Mouse (Mus musculus) ES-E14 (cell line): Measurements from ENCODE around the gene Smyd3. TPM values are rescaled to one million over a fixed set of nuclear protein-coding genes. Genes with fewer than 3 reads are reported as not detected.

ENCODE experiments used
- DNase-seq: peaks from one replicate; pipeline ENCODE4 v3.0.0-alpha.2; 2013; ENCODE audit warnings: low read depth, low spot score
- H3K27ac ChIP-seq: 2 replicates; pipeline ENCODE4 v1.5.1; 2012; ENCODE audit warnings: low read depth, mild to moderate bottlenecking, low read length, moderate library complexity, mixed read lengths; ENCODE audit not compliant: poor library complexity, insufficient read depth, severe bottlenecking
- H3K36me3 ChIP-seq: 2 replicates; pipeline ENCODE4 v1.6.1; 2012; ENCODE audit warnings: mild to moderate bottlenecking, low read length, moderate library complexity, mixed read lengths; ENCODE audit not compliant: control insufficient read depth, poor library complexity, insufficient read depth, severe bottlenecking
- H3K4me1 ChIP-seq, 2 experiments: fragments of 150-350 bp in 1 of 2; sonication (generic) in 1 of 2; 2 replicates each; pipeline ENCODE4 v1.6.1; 2012; ENCODE audit warnings: low read length in 2 of 2, mild to moderate bottlenecking in 1 of 2, mixed read lengths in 1 of 2; ENCODE audit not compliant: control insufficient read depth in 2 of 2, insufficient read depth in 2 of 2, poor library complexity in 1 of 2
- H3K4me3 ChIP-seq, 2 experiments: fragments of 150-350 bp in 1 of 2; sonication (generic) in 1 of 2; 2 replicates each; pipeline ENCODE4 v1.5.1; 2012; ENCODE audit warnings: low read length in 2 of 2, low read depth in 1 of 2, mild to moderate bottlenecking in 1 of 2, mixed read lengths in 1 of 2; ENCODE audit not compliant: insufficient read depth in 1 of 2, poor library complexity in 1 of 2, severe bottlenecking in 1 of 2
- H3K9ac ChIP-seq: 2 replicates; pipeline ENCODE4 v1.6.1; 2012; ENCODE audit warnings: low read depth, mild to moderate bottlenecking, low read length, mixed read lengths; ENCODE audit not compliant: poor library complexity, insufficient read depth, severe bottlenecking
- H3K9me3 ChIP-seq: fragments of 150-350 bp; sonication (generic); 2 replicates; pipeline ENCODE4 v1.6.1; 2012; ENCODE audit warnings: low read depth, mild to moderate bottlenecking, low read length; ENCODE audit not compliant: control insufficient read depth, insufficient read depth
- CHD2 ChIP-seq: IDR thresholded peaks from 2 replicates; pipeline ENCODE4 v1.6.1; 2014; ENCODE audit warnings: mild to moderate bottlenecking, low read depth, low read length, inconsistent platforms
- HCFC1 ChIP-seq: IDR thresholded peaks from 2 replicates; pipeline ENCODE4 v1.6.1; 2012; ENCODE audit warnings: low read length, inconsistent platforms, borderline replicate concordance; ENCODE audit not compliant: insufficient read depth
- MAFK ChIP-seq: IDR thresholded peaks from 2 replicates; pipeline ENCODE4 v1.6.1; 2014; ENCODE audit warnings: mild to moderate bottlenecking, low read depth, low read length, inconsistent platforms; ENCODE audit not compliant: insufficient read depth
- ZC3H11A ChIP-seq: IDR thresholded peaks from 2 replicates; pipeline ENCODE4 v1.6.1; 2012; ENCODE audit warnings: low read depth, mild to moderate bottlenecking, inconsistent platforms, low read length, borderline replicate concordance
- ZNF384 ChIP-seq: IDR thresholded peaks from 2 replicates; pipeline ENCODE4 v1.6.1; 2012; ENCODE audit warnings: low read depth, low read length, inconsistent platforms
- in situ Hi-C, 2 experiments: fragments of 600-800 bp; cut with MboI; formaldehyde crosslinking; loops; one replicate each; pipeline ENCODE4 v1.15.1; 2025; ENCODE audit warnings: low sequenced_read_pairs in 2 of 2, inconsistent platforms in 1 of 2; ENCODE audit not compliant: unreplicated experiment in 2 of 2
- total RNA-seq: library from RNA; depleted of rRNA; stranded (reverse); fragments of 300-350 nt; gene quantifications from 2 replicates; pipeline ENCODE4 v1.2.3, GENCODE M21; 2012

Gene Smyd3
- total RNA-seq, 1 experiment = 18.3 TPM

DNA sequence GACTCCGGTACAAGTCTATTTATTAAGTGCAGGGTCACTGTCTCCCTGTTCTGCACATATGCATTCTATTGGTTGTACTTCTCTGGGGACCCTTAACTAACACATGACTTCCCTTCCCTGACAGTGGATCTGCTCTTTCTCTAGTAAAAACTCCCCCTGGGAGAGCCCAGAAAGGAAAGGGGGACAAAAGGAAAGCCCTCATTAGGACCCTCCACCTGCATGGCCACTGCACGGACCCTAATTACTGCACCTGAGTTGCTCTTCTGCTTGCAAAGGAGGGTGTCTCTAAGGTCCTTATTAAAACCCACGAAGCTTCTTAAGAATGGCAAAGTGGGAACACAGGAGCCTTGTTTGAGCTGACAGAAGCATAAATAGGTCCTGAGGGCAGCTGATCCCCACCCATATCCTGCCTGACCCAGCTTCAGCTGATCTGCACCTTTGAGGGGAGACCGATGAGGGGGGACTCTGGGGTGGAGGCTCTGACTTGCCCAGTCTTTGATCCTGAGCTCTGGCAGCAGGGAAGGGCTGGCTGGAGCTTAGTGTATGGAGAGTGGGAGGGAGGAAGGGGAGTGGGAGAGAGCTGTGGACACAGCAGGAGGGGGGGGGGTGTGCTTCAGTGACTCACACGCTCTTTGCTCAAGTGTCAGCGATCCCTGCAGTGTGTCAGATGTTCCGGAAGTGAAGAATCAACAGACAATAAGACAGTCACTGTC is 575.4 kb downstream of the Smyd3 start:
- H3K27ac ChIP-seq = no peak overlapping the region
- H3K9ac ChIP-seq = no peak overlapping the region
- no peaks in the 10 kb centered on the region for H3K9me3 ChIP-seq
- in situ Hi-C loops = no loop called here
- H3K4me1 ChIP-seq = no peaks in the 10 kb centered on the region
- H3K4me3 ChIP-seq = no peak overlapping the region
- no peak for TF ChIP-seq MAFK
- no peak for TF ChIP-seq ZNF384
- no peak for TF ChIP-seq HCFC1
- H3K36me3 ChIP-seq = no peaks in the 10 kb centered on the region
- no peak for DNase-seq

DNA sequence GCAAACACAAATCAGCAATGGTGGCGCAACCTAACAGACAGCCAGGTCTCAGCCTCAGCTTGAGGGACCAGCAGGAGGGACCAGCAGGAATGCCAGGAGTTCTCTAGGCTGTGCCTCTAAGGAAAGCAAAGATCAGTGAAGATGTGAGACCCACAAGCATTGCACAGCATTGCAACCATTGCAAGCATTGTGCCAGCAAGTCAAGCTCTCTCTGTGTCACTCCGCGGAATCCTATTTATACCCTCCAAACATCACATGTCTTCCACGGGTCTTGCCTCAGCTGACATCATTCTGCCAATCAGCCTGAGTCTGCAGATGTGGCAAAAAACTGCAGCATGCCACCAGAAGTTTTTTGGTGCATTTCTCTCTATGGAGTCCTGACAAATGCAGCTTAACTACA is 577.5 kb downstream of the Smyd3 start:
- Histone ChIP-seq H3K4me1 (no peaks in the 10 kb centered on the region), H3K27ac (no peak overlapping the region), H3K4me3 (no peak overlapping the region), H3K9ac (no peak overlapping the region), H3K36me3 (no peaks in the 10 kb centered on the region), H3K9me3 (no peaks in the 10 kb centered on the region)
- DNase-seq = no peak
- in situ Hi-C loops = no loop called here
- TF ChIP-seq ZNF384 = no peak

DNA sequence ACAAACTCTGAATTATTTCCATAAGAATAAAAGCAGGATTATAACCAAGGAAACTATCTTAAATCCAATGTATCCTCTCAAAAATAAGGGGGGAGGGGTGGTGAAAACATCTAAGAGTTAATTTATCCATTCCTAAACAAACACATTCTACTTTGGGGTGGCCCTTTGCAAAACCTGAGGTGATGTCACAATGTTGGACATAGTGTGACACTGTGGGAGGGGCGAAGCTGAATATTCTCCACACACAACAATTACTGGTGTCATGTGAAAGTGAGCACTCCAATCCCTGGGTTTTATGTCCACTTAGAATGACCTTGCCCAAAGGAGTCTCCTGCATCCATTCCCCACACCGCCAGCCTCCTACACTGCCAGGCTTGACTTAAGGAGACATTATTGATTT is 580.9 kb downstream of the Smyd3 start:
- H3K27ac ChIP-seq = no peak overlapping the region
- in situ Hi-C loops = no loop called here
- TF ChIP-seq MAFK = no peak
- no peak for TF ChIP-seq ZC3H11A
- TF ChIP-seq ZNF384 = no peak
- TF ChIP-seq CHD2 = no peak
- no peak overlapping the region for H3K4me3 ChIP-seq
- no peaks in the 10 kb centered on the region for H3K4me1 ChIP-seq
- no peaks in the 10 kb centered on the region for H3K9me3 ChIP-seq
- H3K36me3 ChIP-seq = no peaks in the 10 kb centered on the region
- H3K9ac ChIP-seq = no peak overlapping the region
- no peak for DNase-seq

DNA sequence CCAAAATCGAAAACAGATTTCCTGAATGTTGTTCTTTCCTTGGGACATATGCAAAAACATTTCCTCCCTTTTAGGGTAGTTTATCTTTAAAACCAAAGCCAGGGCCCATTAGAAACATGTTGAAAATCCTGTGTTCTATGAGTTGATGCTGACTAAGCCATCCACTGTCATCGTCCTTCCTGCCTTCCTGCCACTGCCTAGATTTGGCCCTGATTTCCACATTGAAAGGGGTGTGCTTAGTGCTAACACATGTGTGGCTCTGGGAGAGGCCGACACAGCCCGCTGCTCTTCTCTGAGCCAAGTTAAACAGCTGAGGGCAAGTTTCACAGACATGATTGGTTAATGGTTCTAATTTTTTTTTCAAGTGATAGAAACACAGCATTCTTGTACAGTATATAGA is 581.4 kb downstream of the Smyd3 start:
- TF ChIP-seq CHD2 = no peak
- TF ChIP-seq HCFC1 = no peak
- TF ChIP-seq ZC3H11A = no peak
- no peak for TF ChIP-seq ZNF384
- TF ChIP-seq MAFK = no peak
- H3K4me1 ChIP-seq = no peaks in the 10 kb centered on the region
- H3K4me3 ChIP-seq = no peak overlapping the region
- DNase-seq = no peak
- no peaks in the 10 kb centered on the region for H3K9me3 ChIP-seq
- in situ Hi-C loops = no loop called here
- H3K9ac ChIP-seq = no peak overlapping the region
- H3K27ac ChIP-seq = no peak overlapping the region
- H3K36me3 ChIP-seq = no peaks in the 10 kb centered on the region

DNA sequence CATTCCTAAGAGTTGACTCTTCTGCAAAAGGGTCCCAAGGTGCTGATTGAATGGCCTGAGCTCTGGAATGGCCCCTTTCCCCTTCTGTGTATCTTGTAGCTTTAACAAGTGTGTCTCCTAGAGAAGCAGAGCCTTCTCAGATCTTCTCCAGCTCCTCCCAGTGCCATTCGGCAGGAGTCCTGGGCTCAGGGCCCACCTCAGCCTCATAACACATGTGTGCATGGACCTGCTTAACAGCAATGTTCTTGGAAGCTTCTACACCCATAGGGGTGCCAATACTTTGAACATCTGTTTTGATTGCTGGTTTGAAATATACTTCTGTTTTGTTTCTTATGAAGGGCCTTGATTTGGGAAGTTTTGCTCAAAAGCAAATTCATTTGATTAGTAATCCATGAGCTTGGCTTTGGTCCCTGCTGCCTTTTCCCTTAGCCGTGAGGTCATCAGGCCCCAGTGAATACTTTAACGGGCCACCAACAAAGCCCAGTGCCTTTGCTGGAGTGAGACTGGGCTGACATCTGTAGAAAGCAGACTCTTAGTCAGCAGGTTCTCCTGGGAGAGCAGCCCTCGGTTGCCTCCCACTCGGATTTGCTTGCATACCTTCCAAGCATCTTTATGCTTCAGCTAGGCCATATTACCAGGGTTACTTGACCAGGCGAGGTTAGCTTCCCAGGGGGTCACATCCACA is 583.7 kb downstream of the Smyd3 start:
- Histone ChIP-seq H3K4me1 (no peaks in the 10 kb centered on the region), H3K36me3 (no peaks in the 10 kb centered on the region), H3K27ac (no peak overlapping the region), H3K4me3 (no peak overlapping the region), H3K9me3 (no peaks in the 10 kb centered on the region), H3K9ac (no peak overlapping the region)
- DNase-seq = no peak
- in situ Hi-C loops = no loop called here
- TF ChIP-seq HCFC1 = no peak
- no peak for TF ChIP-seq CHD2
- no peak for TF ChIP-seq ZC3H11A
